Mouse (Mus musculus): ENCODE results near the gene 1700008P02Rik. TPM values are rescaled to one million over a fixed set of nuclear protein-coding genes. Genes with fewer than 3 reads are reported as not detected.
"Not testable (repeated sequence)": the region's sequence is repeated elsewhere in the genome, so short reads cannot be mapped to it uniquely, and the experiment has no call there.

The 1700008P02Rik gene
- not detected in 2 replicates for polyA plus RNA-seq (2016; fragmentation: Nextera tagmentation; extraction: Ambion mirVana)

GRCm38 (mm10) chr3:6620343-6620742 is at the start of gene 1700008P02Rik:
TSS of gene 1700008P02Rik (minus strand) at chr3:6620443.
- Histone ChIP-seq H3K9me3 (no peaks in the 10 kb centered on the region), H3K4me1 (no peaks in the 10 kb centered on the region), H3K9ac (no peak within 1 kb of the TSS), H3K4me2 (replicated peaks) (no peak within 1 kb of the TSS), H3K27ac (no peak within 1 kb of the TSS), H3K36me3 (no peaks in the 10 kb centered on the region), H3K4me3 (no peak within 1 kb of the TSS), H3K27me3 (replicated peaks) (no peaks in the 10 kb centered on the region)
- 93% methylated on average over 7 of the region's 7 CpGs for WGBS
- ATAC-seq (ENCODE audit: low FRiP score, low read depth): no peak

GRCm38 (mm10) chr3:6649411-6649810 is 29.2 kb upstream of the 1700008P02Rik start:
- Histone ChIP-seq H3K4me3 (no peak overlapping the region), H3K27me3 (replicated peaks) (no peaks in the 10 kb centered on the region), H3K4me1 (no peaks in the 10 kb centered on the region), H3K36me3 (no peaks in the 10 kb centered on the region), H3K9me3 (no peaks in the 10 kb centered on the region), H3K4me2 (replicated peaks) (no peak overlapping the region), H3K9ac (no peak overlapping the region), H3K27ac (no peak overlapping the region)
- no peak for ATAC-seq (ENCODE audit: low FRiP score, low read depth)
- 79% methylated on average over 2 of the region's 2 CpGs for WGBS

- not testable (repeated sequence) for H3K9me3 ChIP-seq; H3K27me3 ChIP-seq (replicated peaks); H3K4me1 ChIP-seq; H3K4me2 ChIP-seq (replicated peaks); H3K36me3 ChIP-seq; H3K27ac ChIP-seq; H3K4me3 ChIP-seq; ATAC-seq (ENCODE audit: low FRiP score, low read depth); H3K9ac ChIP-seq
These were observed 17.9 kb upstream of the 1700008P02Rik start for GRCm38 (mm10) chr3:6638151-6638550.

- ATAC-seq (ENCODE audit: low FRiP score, low read depth): no peak
- Histone ChIP-seq H3K36me3 (no peaks in the 10 kb centered on the region), H3K27me3 (replicated peaks) (no peaks in the 10 kb centered on the region), H3K4me1 (no peaks in the 10 kb centered on the region), H3K4me3 (no peak overlapping the region), H3K27ac (no peak overlapping the region), H3K4me2 (replicated peaks) (no peak overlapping the region), H3K9me3 (no peaks in the 10 kb centered on the region), H3K9ac (no peak overlapping the region)
These were observed 14.0 kb upstream of the 1700008P02Rik start for GRCm38 (mm10) chr3:6634256-6634655.

- H3K4me2 ChIP-seq (replicated peaks): no peak overlapping the region
- H3K36me3 ChIP-seq: no peaks in the 10 kb centered on the region
- H3K27me3 ChIP-seq (replicated peaks): no peaks in the 10 kb centered on the region
- no peak for ATAC-seq (ENCODE audit: low FRiP score, low read depth)
- H3K27ac ChIP-seq: no peak overlapping the region
- H3K9ac ChIP-seq: no peak overlapping the region
- no peaks in the 10 kb centered on the region for H3K4me1 ChIP-seq
- H3K9me3 ChIP-seq: no peaks in the 10 kb centered on the region
- no peak overlapping the region for H3K4me3 ChIP-seq
These were observed 2.4 kb downstream of the 1700008P02Rik start for GRCm38 (mm10) chr3:6617881-6618280.
